Mouse (Mus musculus): ENCODE measurements around the gene Tspyl4. TPM values are rescaled to one million over a fixed set of nuclear protein-coding genes. Genes with fewer than 3 reads are reported as not detected.

Tspyl4 gene
- polyA plus RNA-seq, 1 experiment from 2014 or later = 193 TPM

DNA sequence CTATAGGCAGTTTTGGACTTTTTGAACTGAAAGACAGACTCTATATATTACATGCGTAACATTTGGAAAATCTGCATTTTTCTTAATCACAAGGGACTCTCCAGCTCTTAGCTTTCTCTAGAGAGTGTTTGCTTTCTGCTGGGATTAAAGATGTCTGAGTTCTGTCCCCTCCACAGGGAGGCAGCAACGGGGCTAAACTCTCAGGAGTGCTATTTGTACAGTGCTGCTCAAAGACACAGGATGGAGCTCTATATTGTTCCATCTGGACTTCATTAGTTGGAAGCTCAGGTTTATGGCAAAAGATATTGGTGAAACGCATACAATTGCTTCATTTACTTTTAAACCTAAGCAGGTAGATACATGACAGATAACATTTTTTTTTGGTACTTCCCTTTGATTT lies 15.3 kb downstream of the Tspyl4 start:
- Histone ChIP-seq H3K4me3 (ENCODE audit: low read depth, low read length) (no peak overlapping the region), H3K4me2 (ENCODE audit: low read depth, low read length) (no peak overlapping the region), H3K27me3 (ENCODE audit: control insufficient read depth, insufficient read depth, low read length) (no peaks in the 10 kb centered on the region), H3K9ac (replicated peaks; ENCODE audit: low read depth, low read length) (no peak overlapping the region), H3K9me3 (ENCODE audit: control insufficient read depth, low read length) (no peaks in the 10 kb centered on the region), H3K27ac (ENCODE audit: low read depth, low read length) (no peak overlapping the region), H3K36me3 (ENCODE audit: control insufficient read depth, insufficient read depth, low read length) (no peaks in the 10 kb centered on the region), H3K4me1 (ENCODE audit: control insufficient read depth, insufficient read depth, low read length) (peaks cover 16% of the 10 kb centered on the region)
- WGBS = 69% methylated on average over 3 of the region's 3 CpGs
- ATAC-seq (ENCODE audit: low read depth) = no peak

DNA sequence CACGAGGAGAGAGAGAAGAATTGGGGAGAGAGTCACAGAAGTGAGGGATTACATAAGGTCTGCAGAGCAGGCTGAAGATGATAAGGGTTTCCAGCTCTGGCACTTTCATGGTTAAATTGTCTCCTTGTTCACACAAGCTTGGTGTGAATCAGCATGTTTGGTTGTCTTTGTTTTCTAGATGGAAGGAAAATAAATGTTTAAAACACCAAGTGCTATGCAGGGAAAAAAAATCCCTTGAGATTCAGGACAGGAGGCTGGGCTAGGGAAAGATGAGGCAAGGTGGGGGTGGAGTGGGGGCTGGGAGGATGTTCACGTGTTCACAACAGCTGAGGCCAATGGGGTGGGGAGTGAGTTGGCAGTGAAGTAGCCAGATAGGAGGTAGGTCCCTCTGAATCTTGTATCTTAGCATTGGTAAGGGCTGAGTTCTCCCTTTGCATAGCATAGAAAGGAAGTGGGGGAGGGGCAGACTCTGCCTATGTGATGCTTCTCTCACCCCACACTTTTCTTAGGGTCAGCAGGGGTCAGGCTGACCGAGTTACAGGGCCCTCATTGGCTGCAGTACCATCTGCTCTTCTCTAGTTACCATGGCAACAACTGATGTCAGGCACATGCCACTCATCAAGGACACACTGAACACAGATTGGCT lies 19.5 kb downstream of the Tspyl4 start:
- 1% methylated on average over 3 of the region's 3 CpGs for WGBS
- peak; percentile 93 for ATAC-seq (ENCODE audit: low read depth)
- Histone ChIP-seq H3K36me3 (ENCODE audit: control insufficient read depth, insufficient read depth, low read length) (no peaks in the 10 kb centered on the region), H3K9ac (replicated peaks; ENCODE audit: low read depth, low read length) (peak overlapping the region; percentile 12; the same call in 1 of the 2 replicates), H3K4me2 (ENCODE audit: low read depth, low read length) (peak overlapping the region; percentile 39), H3K9me3 (ENCODE audit: control insufficient read depth, low read length) (no peaks in the 10 kb centered on the region), H3K27ac (ENCODE audit: low read depth, low read length) (peak overlapping the region; percentile 85), H3K4me1 (ENCODE audit: control insufficient read depth, insufficient read depth, low read length) (peaks cover 16% of the 10 kb centered on the region), H3K27me3 (ENCODE audit: control insufficient read depth, insufficient read depth, low read length) (no peaks in the 10 kb centered on the region), H3K4me3 (ENCODE audit: low read depth, low read length) (peak overlapping the region; percentile 14; the same call in 1 of the 2 replicates)

DNA sequence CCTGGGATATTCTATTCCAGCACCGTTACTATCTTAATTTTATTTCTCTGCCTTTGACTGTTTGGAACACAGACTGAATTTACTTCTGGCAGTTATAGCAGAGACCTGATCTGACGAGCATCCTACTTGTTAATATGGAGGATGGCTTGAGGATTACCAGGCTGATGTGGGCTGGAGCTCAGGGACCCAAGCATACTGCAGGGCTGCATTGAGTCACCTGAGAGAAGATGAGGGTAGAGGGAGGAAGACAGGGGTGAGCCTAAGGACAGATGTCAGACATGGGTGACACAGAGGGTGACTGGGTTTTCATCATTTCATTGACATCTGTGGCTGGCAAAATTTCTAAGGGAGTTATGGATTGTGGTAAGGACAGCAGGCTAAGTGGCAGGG lies 20.0 kb downstream of the Tspyl4 start:
- peak; percentile 57 for ATAC-seq (ENCODE audit: low read depth)
- Histone ChIP-seq H3K9me3 (ENCODE audit: control insufficient read depth, low read length) (no peaks in the 10 kb centered on the region), H3K4me1 (ENCODE audit: control insufficient read depth, insufficient read depth, low read length) (peaks cover 16% of the 10 kb centered on the region), H3K9ac (replicated peaks; ENCODE audit: low read depth, low read length) (no peak overlapping the region), H3K4me2 (ENCODE audit: low read depth, low read length) (peak overlapping the region; percentile 39), H3K4me3 (ENCODE audit: low read depth, low read length) (0 out of 2 replicates have a peak overlapping the region, but pooled peaks have one; percentile 14), H3K36me3 (ENCODE audit: control insufficient read depth, insufficient read depth, low read length) (no peaks in the 10 kb centered on the region), H3K27me3 (ENCODE audit: control insufficient read depth, insufficient read depth, low read length) (no peaks in the 10 kb centered on the region), H3K27ac (ENCODE audit: low read depth, low read length) (peak overlapping the region; percentile 85)
- WGBS = 9% methylated on average over 2 of the region's 2 CpGs

DNA sequence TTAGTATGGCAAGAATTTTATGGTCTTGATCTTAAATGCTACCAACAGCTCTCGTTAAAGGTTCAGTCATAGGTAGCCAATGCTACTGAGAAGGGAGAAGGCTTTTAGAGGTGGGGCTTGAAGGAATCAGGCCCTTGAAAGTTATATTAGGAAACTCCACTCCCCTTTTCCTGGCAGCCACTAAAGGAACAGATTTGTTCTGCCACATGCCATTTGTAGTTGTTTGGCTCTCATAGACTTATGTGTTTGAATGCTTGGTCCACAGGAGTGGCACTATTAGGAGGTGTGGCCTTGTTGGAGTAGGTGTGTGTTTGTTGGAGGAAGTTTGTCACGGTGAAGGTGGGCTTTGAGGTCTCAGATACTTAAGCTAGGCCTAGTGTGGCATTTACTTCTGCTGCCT lies 23.6 kb downstream of the Tspyl4 start:
- H3K27me3 ChIP-seq (ENCODE audit: control insufficient read depth, insufficient read depth, low read length) = no peaks in the 10 kb centered on the region
- WGBS = 84% methylated on average over 2 of the region's 2 CpGs
- peaks cover 11% of the 10 kb centered on the region for H3K4me1 ChIP-seq (ENCODE audit: control insufficient read depth, insufficient read depth, low read length)
- H3K4me2 ChIP-seq (ENCODE audit: low read depth, low read length) = no peak overlapping the region
- H3K27ac ChIP-seq (ENCODE audit: low read depth, low read length) = no peak overlapping the region
- no peaks in the 10 kb centered on the region for H3K9me3 ChIP-seq (ENCODE audit: control insufficient read depth, low read length)
- ATAC-seq (ENCODE audit: low read depth) = no peak
- H3K4me3 ChIP-seq (ENCODE audit: low read depth, low read length) = no peak overlapping the region
- no peak overlapping the region for H3K9ac ChIP-seq (replicated peaks; ENCODE audit: low read depth, low read length)
- no peaks in the 10 kb centered on the region for H3K36me3 ChIP-seq (ENCODE audit: control insufficient read depth, insufficient read depth, low read length)

DNA sequence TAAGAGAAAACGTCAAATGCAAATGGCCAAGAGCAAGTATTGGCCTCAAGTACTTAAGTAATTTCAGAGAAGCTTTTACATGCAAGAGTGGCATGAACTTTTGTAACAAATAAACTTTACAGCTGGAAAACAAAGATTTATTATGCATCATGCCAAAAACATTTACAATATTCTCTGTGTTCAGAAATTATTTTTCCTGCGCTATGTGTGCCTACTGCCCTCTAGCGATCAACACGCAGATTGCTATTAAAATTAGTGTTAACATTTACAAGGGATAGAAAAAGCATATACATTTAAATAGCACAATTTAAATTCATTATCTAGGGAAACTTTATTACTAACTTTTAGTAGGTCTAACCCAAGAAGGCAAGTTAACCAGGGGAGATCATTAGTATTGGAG lies 29.5 kb downstream of the Tspyl4 start:
- H3K36me3 ChIP-seq (ENCODE audit: control insufficient read depth, insufficient read depth, low read length) = no peaks in the 10 kb centered on the region
- no peak overlapping the region for H3K4me3 ChIP-seq (ENCODE audit: low read depth, low read length)
- H3K27ac ChIP-seq (ENCODE audit: low read depth, low read length) = no peak overlapping the region
- ATAC-seq (ENCODE audit: low read depth) = peak; percentile 23; the same call in 1 of the 2 replicates
- H3K27me3 ChIP-seq (ENCODE audit: control insufficient read depth, insufficient read depth, low read length) = no peaks in the 10 kb centered on the region
- no peaks in the 10 kb centered on the region for H3K4me1 ChIP-seq (ENCODE audit: control insufficient read depth, insufficient read depth, low read length)
- H3K4me2 ChIP-seq (ENCODE audit: low read depth, low read length) = no peak overlapping the region
- H3K9ac ChIP-seq (replicated peaks; ENCODE audit: low read depth, low read length) = no peak overlapping the region
- no peaks in the 10 kb centered on the region for H3K9me3 ChIP-seq (ENCODE audit: control insufficient read depth, low read length)
- WGBS = 21% methylated on average over 4 of the region's 4 CpGs

DNA sequence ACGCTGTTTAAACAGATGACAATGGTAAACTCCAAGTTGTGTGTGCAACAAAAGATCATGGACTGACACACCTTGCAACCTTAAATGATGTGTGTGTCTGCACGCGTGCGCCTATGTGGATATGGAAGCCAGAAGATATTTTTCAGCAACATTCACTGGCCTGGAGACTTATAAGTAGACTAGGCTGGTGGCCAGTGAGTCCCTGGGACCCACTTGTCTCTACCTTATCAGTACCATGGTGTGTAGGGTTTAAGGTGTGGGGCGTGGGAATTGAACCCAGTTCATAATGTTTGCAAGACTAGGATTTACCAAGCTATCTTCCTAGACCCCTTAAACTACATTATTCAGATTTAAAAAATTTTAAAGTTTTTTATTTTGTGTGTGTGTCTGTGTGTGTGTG lies 29.9 kb downstream of the Tspyl4 start:
- Histone ChIP-seq H3K4me2 (ENCODE audit: low read depth, low read length) (no peak overlapping the region), H3K9me3 (ENCODE audit: control insufficient read depth, low read length) (no peaks in the 10 kb centered on the region), H3K27me3 (ENCODE audit: control insufficient read depth, insufficient read depth, low read length) (no peaks in the 10 kb centered on the region), H3K27ac (ENCODE audit: low read depth, low read length) (no peak overlapping the region), H3K4me3 (ENCODE audit: low read depth, low read length) (no peak overlapping the region), H3K36me3 (ENCODE audit: control insufficient read depth, insufficient read depth, low read length) (no peaks in the 10 kb centered on the region), H3K4me1 (ENCODE audit: control insufficient read depth, insufficient read depth, low read length) (no peaks in the 10 kb centered on the region), H3K9ac (replicated peaks; ENCODE audit: low read depth, low read length) (no peak overlapping the region)
- WGBS = 56% methylated on average over 5 of the region's 5 CpGs
- ATAC-seq (ENCODE audit: low read depth) = peak; percentile 18; the same call in 1 of the 2 replicates

DNA sequence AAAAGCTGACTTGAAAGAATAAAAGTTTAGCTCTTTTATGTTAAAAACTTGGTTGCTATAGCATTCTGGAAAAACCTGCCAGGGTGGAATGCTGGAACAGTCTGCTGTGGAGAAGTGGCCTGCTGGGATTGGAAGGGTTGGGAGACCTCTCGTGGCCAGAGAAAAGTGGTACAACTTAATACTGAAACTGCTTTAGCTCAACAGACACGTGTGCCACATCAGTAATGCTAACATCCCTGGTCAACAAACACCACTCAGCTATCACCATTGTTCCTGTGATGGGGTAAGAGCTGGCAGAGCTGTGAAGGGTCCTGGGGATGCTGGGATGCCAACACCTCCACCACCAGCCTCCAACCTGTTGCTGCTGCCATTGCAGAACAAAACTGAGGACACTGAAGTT lies 31.1 kb downstream of the Tspyl4 start:
- peak; percentile 83 for ATAC-seq (ENCODE audit: low read depth)
- Histone ChIP-seq H3K4me1 (ENCODE audit: control insufficient read depth, insufficient read depth, low read length) (no peaks in the 10 kb centered on the region), H3K36me3 (ENCODE audit: control insufficient read depth, insufficient read depth, low read length) (no peaks in the 10 kb centered on the region), H3K9ac (replicated peaks; ENCODE audit: low read depth, low read length) (no peak overlapping the region), H3K27me3 (ENCODE audit: control insufficient read depth, insufficient read depth, low read length) (no peaks in the 10 kb centered on the region), H3K27ac (ENCODE audit: low read depth, low read length) (no peak overlapping the region), H3K9me3 (ENCODE audit: control insufficient read depth, low read length) (no peaks in the 10 kb centered on the region), H3K4me2 (ENCODE audit: low read depth, low read length) (no peak overlapping the region), H3K4me3 (ENCODE audit: low read depth, low read length) (no peak overlapping the region)
- WGBS = 8% methylated on average over 2 of the region's 2 CpGs

DNA sequence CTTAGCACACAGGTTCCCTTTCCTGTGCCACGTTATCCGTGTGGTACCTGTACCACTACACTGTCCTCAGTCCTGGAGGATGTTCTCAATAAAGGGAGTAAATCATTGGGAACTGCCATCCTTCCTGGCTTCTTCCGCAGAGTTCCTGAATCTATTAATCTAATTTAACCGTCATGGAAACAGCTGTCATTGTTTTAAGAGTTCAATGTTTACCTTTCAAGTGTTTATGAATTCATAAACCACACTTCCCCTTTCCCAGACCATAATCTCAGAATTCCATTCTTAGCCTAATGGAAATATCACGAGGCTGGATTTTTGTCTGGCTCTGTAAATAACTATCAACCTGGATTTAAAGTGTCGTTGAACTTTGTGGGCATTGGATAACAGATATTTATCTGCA lies 43.8 kb downstream of the Tspyl4 start:
- 82% methylated on average over 6 of the region's 6 CpGs for WGBS

DNA sequence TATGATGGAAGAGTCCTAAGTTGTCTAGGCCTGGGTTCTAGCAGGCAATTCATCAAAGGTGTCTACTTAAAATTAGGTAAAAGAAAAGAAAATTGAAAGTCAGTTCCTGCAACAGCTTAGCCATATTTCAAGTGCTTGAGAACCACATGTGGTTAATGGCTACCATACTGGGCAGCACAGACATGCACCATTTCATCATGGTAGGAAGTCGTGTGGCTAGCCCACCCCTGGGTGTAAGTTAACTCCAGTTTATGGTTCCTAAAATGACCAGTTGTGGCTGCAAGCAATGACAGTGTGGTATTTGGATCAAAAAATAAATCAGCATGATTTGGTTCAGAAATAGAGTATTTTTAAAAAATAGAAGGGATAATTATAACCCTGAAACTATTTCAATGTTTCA lies 44.6 kb downstream of the Tspyl4 start:
- Histone ChIP-seq H3K4me3 (ENCODE audit: low read depth, low read length) (no peak overlapping the region), H3K9ac (replicated peaks; ENCODE audit: low read depth, low read length) (no peak overlapping the region), H3K36me3 (ENCODE audit: control insufficient read depth, insufficient read depth, low read length) (no peaks in the 10 kb centered on the region), H3K9me3 (ENCODE audit: control insufficient read depth, low read length) (no peaks in the 10 kb centered on the region), H3K4me2 (ENCODE audit: low read depth, low read length) (no peak overlapping the region), H3K27ac (ENCODE audit: low read depth, low read length) (no peak overlapping the region), H3K27me3 (ENCODE audit: control insufficient read depth, insufficient read depth, low read length) (no peaks in the 10 kb centered on the region), H3K4me1 (ENCODE audit: control insufficient read depth, insufficient read depth, low read length) (no peaks in the 10 kb centered on the region)
- WGBS = 71% methylated on average over 1 of the region's 1 CpGs
- ATAC-seq (ENCODE audit: low read depth) = no peak

More for the DNA sequence above, 43.8 kb downstream of the Tspyl4 start:
- Histone ChIP-seq H3K9me3 (ENCODE audit: control insufficient read depth, low read length) (no peaks in the 10 kb centered on the region), H3K4me3 (ENCODE audit: low read depth, low read length) (no peak overlapping the region), H3K4me1 (ENCODE audit: control insufficient read depth, insufficient read depth, low read length) (no peaks in the 10 kb centered on the region), H3K36me3 (ENCODE audit: control insufficient read depth, insufficient read depth, low read length) (no peaks in the 10 kb centered on the region), H3K27me3 (ENCODE audit: control insufficient read depth, insufficient read depth, low read length) (no peaks in the 10 kb centered on the region), H3K9ac (replicated peaks; ENCODE audit: low read depth, low read length) (no peak overlapping the region), H3K27ac (ENCODE audit: low read depth, low read length) (no peak overlapping the region), H3K4me2 (ENCODE audit: low read depth, low read length) (no peak overlapping the region)
- ATAC-seq (ENCODE audit: low read depth) = no peak
